7 mouse cellular contexts compared by ENCODE assay signal in genomic region chr5:33819141-33819875, GRCm38 (mm10). TPM values are rescaled to one million over a fixed set of nuclear protein-coding genes. Genes with fewer than 3 reads are reported as not detected.
A peak's percentile ranks its signal among the peaks of the same experiment; 100 is the strongest.
DNase-seq lines count a peak whose midpoint lies in the region; ATAC-seq and TF ChIP-seq lines count a peak whose summit lies in the region.

No protein-coding gene starts in this region.

- peaks cover 1% of the 10 kb centered on the region for H3K36me3 ChIP-seq in G1E (replicated peaks)
- peaks cover 4% of the 10 kb centered on the region for H3K36me3 ChIP-seq in heart, adult 2 months (ENCODE audit: control insufficient read depth, insufficient read depth, low read length)
- H3K36me3 ChIP-seq in lung, embryonic 16.5 days (ENCODE audit: control insufficient read depth, insufficient read depth, low read length) = no peaks in the 10 kb centered on the region

- H3K4me3 ChIP-seq in G1E (ENCODE audit: low read depth, low read length) = peak overlapping the region; percentile 92
- peak overlapping the region; percentile 94 for H3K4me3 ChIP-seq in heart, adult 2 months
- H3K4me3 ChIP-seq in lung, embryonic 16.5 days (ENCODE audit: low read length) = peak overlapping the region; percentile 99

- H3K4me2 ChIP-seq in lung, embryonic 16.5 days (ENCODE audit: low read depth, low read length) = peak overlapping the region; percentile 55

- no peaks in the 10 kb centered on the region for H3K27me3 ChIP-seq in G1E (ENCODE audit: insufficient read depth, low read length)
- H3K27me3 ChIP-seq in heart, adult 2 months (ENCODE audit: control insufficient read depth, insufficient read depth, low read length) = no peaks in the 10 kb centered on the region
- H3K27me3 ChIP-seq in lung, embryonic 16.5 days (ENCODE audit: control insufficient read depth, insufficient read depth, low read depth, low read length) = no peaks in the 10 kb centered on the region

- DNase-seq in A20 (ENCODE audit: low read depth, low spot score) (peak; percentile 30), G1E (ENCODE audit: low spot score) (peak; percentile 20)
- peak; percentile 31 for DNase-seq in embryo, embryonic 9.5 days (ENCODE audit: extremely low spot score)
- DNase-seq in heart, adult 2 months = peak; percentile 12 to 16
- DNase-seq in kidney, postnatal 10 days = peak; percentile 22
- DNase-seq in right cerebral cortex, postnatal 4 days = peak; percentile 5

- H3K9ac ChIP-seq in heart, adult 2 months (ENCODE audit: low read depth, low read length) = peak overlapping the region; percentile 91
- H3K9ac ChIP-seq in lung, embryonic 16.5 days (ENCODE audit: low read length) = peak overlapping the region; percentile 99

- TF ChIP-seq CTCF in G1E (IDR thresholded peaks at IDR 0.05; ENCODE audit: low read depth, low read length) = no peak
- TF ChIP-seq CTCF in heart, adult 2 months (IDR thresholded peaks at IDR 0.05) = no peak

- ATAC-seq in G1E (ENCODE audit: extremely low read depth, insufficient number of reproducible peaks, low FRiP score, poor library complexity, severe bottlenecking) = no peak
- peak; percentile 16 for ATAC-seq in lung, embryonic 16.5 days (ENCODE audit: low read depth)

- peak overlapping the region; percentile 77 for H3K27ac ChIP-seq in heart, adult 2 months
- peak overlapping the region; percentile 97 for H3K27ac ChIP-seq in lung, embryonic 16.5 days (ENCODE audit: low read length)

- WGBS in heart, adult 2 months = 18% methylated on average over 9 of the region's 9 CpGs
- WGBS in lung, embryonic 16.5 days = 12% methylated on average over 9 of the region's 9 CpGs

- intact Hi-C loops in heart, adult 2 months (cut with DNase I) = loop anchor here (2.0 to 5.0 kb wide), 2 partner anchors 37 to 118 kb away; partner anchors contain the start of genes Letm1 and Nelfa

- no peak for TF ChIP-seq EP300 in heart, adult 2 months (IDR thresholded peaks at IDR 0.05; ENCODE audit: insufficient read depth, low read depth, low read length)

- no peaks in the 10 kb centered on the region for H3K9me3 ChIP-seq in G1E (replicated peaks)
- H3K9me3 ChIP-seq in lung, embryonic 16.5 days (ENCODE audit: control insufficient read depth, low read length) = no peaks in the 10 kb centered on the region

- no peaks in the 10 kb centered on the region for H3K79me2 ChIP-seq in heart, adult 2 months (replicated peaks; ENCODE audit: control insufficient read depth, insufficient read depth, low read length)

- H3K4me1 ChIP-seq in G1E (ENCODE audit: insufficient read depth, low read depth, low read length) = peaks cover 46% of the 10 kb centered on the region
- H3K4me1 ChIP-seq in heart, adult 2 months (ENCODE audit: control insufficient read depth, insufficient read depth, low read length) = peaks cover 2% of the 10 kb centered on the region; the same call in 1 of the 2 replicates
- H3K4me1 ChIP-seq in lung, embryonic 16.5 days (replicated peaks; ENCODE audit: control insufficient read depth, insufficient read depth, low read length) = peaks cover 20% of the 10 kb centered on the region

- no peak for TF ChIP-seq POLR2A in heart, adult 2 months (IDR thresholded peaks at IDR 0.05; ENCODE audit: insufficient read depth, low read depth, low read length)

RNA-seq across cellular contexts. Expression of gene Nsd2, which starts 1.2 kb away (rescaled TPM):
- 99.6 and 110 TPM in 2 replicates for total RNA-seq in G1E (2014; fragmentation: Nextera tagmentation)
- 75.6 and 129 TPM in 2 replicates for total RNA-seq in G1E (2017)
- polyA plus RNA-seq in G1E (2012) = 14.3 and 15.5 TPM in 2 replicates
- 10 to 100 TPM; 25.8 to 27.6 TPM for total RNA-seq in heart, adult 2 months (2021)
- polyA plus RNA-seq in heart, adult 2 months (2012; rRNA removed) = 3.0 and 5.7 TPM in 2 replicates
- polyA plus RNA-seq in lung, embryonic 16.5 days (2015; fragmentation: Nextera tagmentation; extraction: Ambion mirVana) = 43.0 and 45.0 TPM in 2 replicates

RNA-seq across cellular contexts. Expression of gene Letm1, which starts 36.7 kb away (rescaled TPM):
- total RNA-seq in G1E (2014; fragmentation: Nextera tagmentation) = 20.8 and 21.6 TPM in 2 replicates
- 11.8 and 14.6 TPM in 2 replicates for total RNA-seq in G1E (2017)
- polyA plus RNA-seq in G1E (2012) = 25.4 and 28.6 TPM in 2 replicates
- 100 to 1,000 TPM; 140 to 148 TPM for total RNA-seq in heart, adult 2 months (2021)
- 60.2 and 82.8 TPM in 2 replicates for polyA plus RNA-seq in heart, adult 2 months (2012; rRNA removed)
- 33.8 and 41.0 TPM in 2 replicates for polyA plus RNA-seq in lung, embryonic 16.5 days (2015; fragmentation: Nextera tagmentation; extraction: Ambion mirVana)
